Mouse (Mus musculus): ENCODE data around the gene Usp53.
"Not testable (repeated sequence)": the region's sequence is repeated elsewhere in the genome, so short reads cannot be mapped to it uniquely, and the experiment has no call there.

Usp53 gene

DNA sequence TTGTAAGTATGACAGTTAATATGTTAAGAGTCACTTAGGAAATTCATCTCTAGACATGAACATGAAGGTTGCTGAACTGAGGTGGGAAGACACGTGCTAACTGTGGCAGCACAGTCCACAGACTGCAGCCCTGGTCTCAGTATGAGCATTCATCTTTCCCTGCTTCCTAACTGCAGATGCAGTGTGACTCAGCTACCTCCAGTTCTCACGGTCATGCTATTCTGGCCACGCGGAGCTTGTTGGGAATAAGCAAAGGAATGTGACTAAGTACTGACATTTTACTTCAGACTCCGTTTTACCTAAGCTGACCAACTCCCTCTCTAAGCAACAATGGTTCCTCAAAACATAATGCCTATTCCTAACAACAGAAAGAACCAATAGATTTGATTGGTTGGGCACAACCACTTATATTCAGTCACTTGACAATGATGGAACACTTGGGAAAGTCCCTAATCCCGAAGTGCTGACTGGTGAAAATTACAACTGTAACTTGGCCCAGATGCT is 40.9 kb downstream of the Usp53 start:
- peak; percentile 27 for DNase-seq (ENCODE audit: inconsistent ontology term)

- DNase-seq (ENCODE audit: inconsistent ontology term): peak; percentile 52
These were observed 45.1 kb downstream of the Usp53 start for GRCm38 (mm10) chr3:122939215-122939614.

GRCm38 (mm10) chr3:122937176-122937575 is 47.1 kb downstream of the Usp53 start:
- DNase-seq (ENCODE audit: inconsistent ontology term): not testable (repeated sequence)

- DNase-seq (ENCODE audit: inconsistent ontology term): no peak
These were observed 51.8 kb downstream of the Usp53 start for GRCm38 (mm10) chr3:122932466-122932865.

GRCm38 (mm10) chr3:122929723-122930122 is 54.6 kb downstream of the Usp53 start:
- DNase-seq (ENCODE audit: inconsistent ontology term): no peak

DNA sequence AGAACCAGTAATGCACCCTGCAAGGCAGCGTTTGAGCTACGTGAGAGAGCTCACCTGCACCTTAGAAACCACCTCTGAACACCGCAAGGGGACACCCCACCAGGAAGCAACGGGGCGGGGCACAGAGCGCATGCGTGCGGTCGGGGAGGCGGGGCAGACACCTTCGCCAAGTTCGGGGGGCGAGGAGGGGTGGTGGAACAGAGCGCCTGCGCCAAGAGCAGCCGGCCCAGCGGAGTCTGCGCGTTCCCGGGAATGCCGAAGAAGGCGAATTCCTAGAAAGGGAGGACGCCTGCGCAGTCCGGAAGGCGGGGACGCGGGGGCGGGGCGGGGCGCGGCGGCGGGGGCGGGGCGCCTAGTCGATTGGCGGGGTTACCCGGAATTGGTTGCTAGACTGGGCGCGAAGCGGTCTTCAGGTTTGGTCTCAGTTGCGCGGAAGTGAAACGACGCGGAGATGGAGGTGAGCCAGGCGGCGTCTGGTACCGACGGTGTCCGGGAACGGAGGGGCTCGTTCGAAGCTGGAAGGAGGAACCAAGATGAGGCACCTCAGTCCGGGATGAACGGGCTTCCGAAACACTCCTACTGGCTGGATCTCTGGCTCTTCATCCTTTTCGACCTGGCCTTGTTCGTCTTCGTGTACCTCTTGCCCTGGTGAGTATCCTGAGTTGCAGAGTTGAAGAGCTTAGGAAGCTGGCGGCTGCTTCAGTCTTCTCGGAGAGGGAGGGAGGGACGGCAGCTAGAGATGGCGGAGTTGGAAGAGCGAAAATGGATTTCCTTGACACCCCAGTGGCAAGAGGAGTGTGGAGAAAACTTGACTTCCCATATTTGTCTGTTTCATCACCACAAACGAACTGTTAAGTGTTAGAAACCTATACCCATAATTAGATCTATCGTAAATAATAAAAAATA is 60.0 kb downstream of the Usp53 start, which contains the start of gene 1810037I17Rik:
Gene 1810037I17Rik (plus strand): TSS at position 195 of the 906 bp plus-strand sequence.
- peak; percentile 97 for DNase-seq (ENCODE audit: inconsistent ontology term)

- no peak for DNase-seq (ENCODE audit: inconsistent ontology term)
These were observed 61.2 kb downstream of the Usp53 start for GRCm38 (mm10) chr3:122923147-122923546.

- DNase-seq (ENCODE audit: inconsistent ontology term): peak; percentile 61
These were observed 62.4 kb downstream of the Usp53 start for GRCm38 (mm10) chr3:122921676-122922527.

GRCm38 (mm10) chr3:122920572-122921435 is 63.5 kb downstream of the Usp53 start:
- no peak for DNase-seq (ENCODE audit: inconsistent ontology term)

DNA sequence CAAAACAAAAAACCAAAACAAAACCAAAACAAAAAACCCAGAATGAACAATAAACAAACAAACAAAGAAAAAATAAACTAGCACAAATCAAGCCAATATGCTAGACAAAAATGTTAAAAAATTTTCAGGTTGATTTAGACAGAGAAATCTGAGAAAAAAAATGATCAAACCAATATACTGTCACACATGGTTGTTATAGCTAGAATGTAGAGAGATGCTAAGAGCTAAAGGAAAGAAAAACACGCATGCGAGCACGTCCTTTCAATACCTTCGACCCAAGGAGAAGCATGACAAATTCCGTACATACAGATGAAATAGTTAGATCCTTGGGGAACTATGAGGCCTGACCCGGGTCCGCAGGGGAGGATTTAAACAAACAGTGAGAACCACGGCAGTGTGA is 65.0 kb downstream of the Usp53 start, which contains the start of gene Gm10959:
Gene Gm10959 (minus strand): TSS at position 101 of the 400 bp plus-strand sequence.
- DNase-seq (ENCODE audit: inconsistent ontology term): no peak

DNA sequence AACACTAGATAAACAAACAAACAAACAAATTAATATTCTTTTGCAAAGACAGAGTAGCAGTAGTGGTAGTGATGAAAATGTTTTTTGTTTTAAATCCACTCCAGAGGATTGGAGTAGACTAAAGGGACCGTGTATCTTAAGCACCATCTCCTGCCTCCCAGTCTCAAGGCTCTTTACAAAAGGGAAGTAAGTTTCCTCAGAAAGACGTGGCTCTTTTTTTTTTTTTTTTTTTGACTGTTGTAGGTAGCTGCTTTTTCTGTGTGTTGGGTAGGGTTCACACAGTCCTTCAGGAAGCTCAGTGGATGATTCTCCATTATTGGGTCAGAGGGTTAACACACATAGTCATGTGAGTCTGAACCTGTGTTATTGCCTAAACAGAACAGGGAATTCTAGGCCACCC is 65.6 kb downstream of the Usp53 start:
- no peak for DNase-seq (ENCODE audit: inconsistent ontology term)

DNA sequence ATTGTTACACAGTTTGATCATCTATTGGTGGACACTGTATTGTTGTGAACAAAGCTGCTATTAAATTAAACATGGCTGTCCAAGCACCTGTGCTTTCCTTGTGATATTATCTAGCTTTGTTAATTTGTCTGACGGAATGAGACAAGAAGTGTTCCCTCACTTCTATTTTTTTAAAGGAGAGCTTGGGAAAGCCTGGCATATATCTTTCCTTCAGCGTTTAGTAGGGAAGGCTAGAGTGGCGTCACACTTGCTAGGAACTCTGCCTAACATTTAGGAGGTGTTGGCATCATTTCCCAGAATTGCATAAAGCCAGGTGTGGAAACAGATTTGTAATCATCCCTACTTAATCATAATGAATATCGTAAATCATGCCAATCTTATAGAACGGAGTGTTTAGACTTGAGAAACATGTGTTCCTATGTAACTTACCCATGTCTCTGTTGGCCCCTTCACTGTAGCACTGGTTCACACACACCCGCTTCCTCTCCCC is 68.1 kb downstream of the Usp53 start:
- DNase-seq (ENCODE audit: inconsistent ontology term): no peak

GRCm38 (mm10) chr3:122915493-122915892 is 68.8 kb downstream of the Usp53 start:
- no peak for DNase-seq (ENCODE audit: inconsistent ontology term)

GRCm38 (mm10) chr3:122907841-122908240 is 76.5 kb downstream of the Usp53 start:
- no peak for DNase-seq (ENCODE audit: inconsistent ontology term)

GRCm38 (mm10) chr3:122903746-122904433 is 80.4 kb downstream of the Usp53 start:
- peak; percentile 38 for DNase-seq (ENCODE audit: inconsistent ontology term)

GRCm38 (mm10) chr3:122898254-122898653 is 86.1 kb downstream of the Usp53 start:
- no peak for DNase-seq (ENCODE audit: inconsistent ontology term)

DNA sequence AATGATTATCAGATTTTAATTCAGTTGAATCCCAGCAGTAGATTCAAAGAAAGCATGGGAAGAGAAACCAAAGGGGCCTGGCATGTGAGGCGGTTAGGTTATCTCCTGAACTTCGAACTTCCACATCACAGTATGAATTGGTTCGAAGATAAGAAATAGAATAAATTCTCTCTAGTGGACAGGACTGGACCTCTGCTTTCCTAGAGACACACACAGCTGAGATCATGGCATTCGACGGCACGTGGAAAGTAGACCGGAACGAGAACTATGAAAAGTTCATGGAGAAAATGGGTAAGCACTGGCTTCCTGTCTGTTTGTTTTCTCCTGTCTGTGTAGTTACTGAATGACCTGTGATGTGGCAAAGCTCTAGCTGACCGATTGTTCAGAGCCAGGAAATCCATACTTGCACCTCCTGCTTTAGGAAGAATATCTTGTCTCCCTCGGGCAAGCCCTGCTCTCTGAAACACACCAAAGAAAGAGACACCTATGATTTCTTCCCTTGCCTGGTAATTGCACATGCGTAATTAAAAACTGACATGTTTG is 89.0 kb downstream of the Usp53 start:
- DNase-seq (ENCODE audit: inconsistent ontology term): no peak

DNA sequence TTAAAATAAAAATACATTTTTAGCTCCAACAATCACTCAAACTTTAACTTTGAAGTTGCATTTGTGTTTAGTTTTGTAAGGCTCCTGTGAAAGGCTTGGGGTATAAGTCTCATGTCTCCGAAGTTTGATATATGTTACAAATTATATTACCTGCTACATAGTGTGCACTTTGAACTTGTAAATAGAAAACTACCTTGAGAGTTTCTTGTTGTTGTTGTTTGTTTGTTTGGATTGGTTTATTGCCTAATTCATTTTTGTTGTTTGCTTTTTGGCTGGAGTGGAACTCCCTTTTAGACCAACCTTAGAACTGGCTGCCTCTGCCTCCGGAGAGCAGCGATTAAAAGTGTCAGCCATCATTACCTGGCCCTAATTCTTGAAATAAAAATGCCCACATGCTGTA is 89.5 kb downstream of the Usp53 start, which contains the start of gene Fabp2:
Gene Fabp2 (plus strand): TSS at position 301 of the 400 bp plus-strand sequence.
- DNase-seq (ENCODE audit: inconsistent ontology term): no peak

DNA sequence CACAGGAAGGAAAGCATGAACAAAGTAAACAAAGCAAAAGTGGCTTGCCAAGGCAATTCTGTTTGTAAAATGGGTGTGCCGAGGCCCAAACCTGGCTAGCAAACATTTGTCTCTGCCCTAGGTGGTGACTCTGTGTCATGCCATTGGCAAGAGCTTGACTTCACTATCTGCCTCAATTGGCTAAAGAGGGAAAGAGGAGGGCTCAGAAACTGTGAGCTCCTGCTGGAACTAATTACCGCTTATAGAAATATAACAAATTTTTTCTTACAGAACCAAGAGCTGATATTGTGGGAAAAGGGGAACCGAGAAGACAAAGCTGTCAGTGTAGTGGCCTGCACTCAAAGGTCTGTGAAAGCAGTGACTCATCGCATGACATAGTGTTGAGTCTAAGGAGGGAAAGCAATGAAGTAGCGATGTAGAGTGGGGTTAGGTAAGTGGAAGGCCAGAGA is 95.9 kb downstream of the Usp53 start:
- peak; percentile 65 for DNase-seq (ENCODE audit: inconsistent ontology term)
